Mouse (Mus musculus) cerebellum, adult 8-10 months (tissue): ENCODE data around the gene Iscu.

Source experiments
- DNase-seq: peaks from one replicate; pipeline ENCODE4 v3.0.0; 2022

The Iscu gene

DNA sequence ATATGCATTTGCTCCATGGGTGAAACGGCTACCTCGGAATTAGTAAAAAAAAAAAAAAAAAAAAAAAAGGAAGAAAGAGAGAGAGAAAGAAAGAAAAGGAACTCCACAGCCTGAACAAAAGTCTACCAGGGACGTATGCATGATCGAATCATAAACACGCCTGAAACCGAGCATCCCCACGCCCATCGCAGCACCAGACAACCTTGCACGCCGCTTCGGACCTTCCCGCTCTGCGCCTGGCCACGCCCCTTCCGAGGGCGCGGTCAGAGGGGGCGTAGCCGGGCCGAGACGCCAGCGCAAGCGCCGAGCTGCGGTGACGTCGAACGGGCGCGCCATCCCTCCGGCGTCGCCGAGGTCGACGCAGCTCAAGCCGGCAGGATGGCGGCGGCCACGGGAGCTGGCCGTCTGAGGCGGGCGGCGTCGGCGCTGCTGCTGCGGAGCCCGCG lies at the start of gene Iscu, which contains the start of gene Sart3:
TSS of gene Iscu (plus strand) at position 299 of the 446 bp plus-strand sequence.
TSS of gene Sart3 (minus strand) at position 61 of the 446 bp plus-strand sequence.
- peak; percentile 92 for DNase-seq

DNA sequence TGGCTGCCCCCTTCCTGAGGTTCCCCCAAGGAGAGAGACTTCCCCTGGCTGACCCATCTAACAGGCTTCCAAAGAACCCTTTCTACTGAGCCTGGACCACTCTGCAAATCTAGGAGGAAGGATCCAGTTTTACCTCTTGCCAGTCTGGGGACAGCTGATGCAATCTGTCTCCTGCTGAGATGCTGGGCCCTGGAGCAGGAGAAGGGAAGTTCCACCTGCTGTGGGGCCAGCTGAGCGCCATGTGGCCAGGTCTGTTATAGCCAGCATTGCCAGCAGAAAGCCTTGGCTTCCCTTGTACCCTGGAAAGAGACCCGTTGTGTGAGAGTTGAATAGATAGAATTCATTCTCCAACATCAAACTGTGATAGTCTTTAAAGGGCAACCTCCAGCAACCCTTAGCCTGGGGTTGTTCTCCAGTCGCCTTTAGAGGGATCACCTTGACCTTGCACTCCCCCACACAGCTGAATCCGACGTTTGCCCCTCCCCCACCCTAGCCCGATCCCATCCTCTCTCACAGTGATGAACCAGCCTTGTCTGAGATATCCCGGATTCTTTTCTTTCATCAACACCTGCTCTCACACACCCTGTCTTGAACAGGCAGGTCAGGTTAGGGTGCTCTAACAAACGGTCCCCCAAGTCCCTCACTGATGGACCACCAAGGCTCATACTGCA lies 48.8 kb upstream of the Iscu start:
- DNase-seq = peak; percentile 99

- DNase-seq = peak; percentile 97
Measured at GRCm38 (mm10) chr5:113724446-113724845, 48.1 kb upstream of the Iscu start, which contains the start of gene 1700069L16Rik. 1700069L16Rik (minus strand) TSS chr5:113724772.

DNA sequence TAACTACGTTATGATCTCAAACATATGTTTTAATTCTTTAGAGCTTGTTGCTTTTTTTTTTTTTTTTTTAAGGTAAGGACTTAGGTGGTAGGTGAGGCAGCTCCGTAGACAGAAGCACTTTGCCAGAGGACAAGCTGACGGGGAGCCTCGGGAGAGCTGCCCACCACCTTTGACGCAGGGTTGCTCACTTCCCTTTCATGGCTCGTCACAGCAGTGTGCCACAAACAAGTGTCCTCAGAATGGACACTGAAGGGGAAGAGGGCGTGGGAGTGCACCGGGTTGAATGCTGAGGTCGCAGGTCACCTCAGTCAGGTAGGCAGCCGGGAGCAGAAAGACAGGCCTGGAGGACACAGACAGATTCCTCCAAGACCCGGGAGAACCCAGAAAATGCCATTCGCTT lies 47.1 kb upstream of the Iscu start:
- no peak for DNase-seq

DNA sequence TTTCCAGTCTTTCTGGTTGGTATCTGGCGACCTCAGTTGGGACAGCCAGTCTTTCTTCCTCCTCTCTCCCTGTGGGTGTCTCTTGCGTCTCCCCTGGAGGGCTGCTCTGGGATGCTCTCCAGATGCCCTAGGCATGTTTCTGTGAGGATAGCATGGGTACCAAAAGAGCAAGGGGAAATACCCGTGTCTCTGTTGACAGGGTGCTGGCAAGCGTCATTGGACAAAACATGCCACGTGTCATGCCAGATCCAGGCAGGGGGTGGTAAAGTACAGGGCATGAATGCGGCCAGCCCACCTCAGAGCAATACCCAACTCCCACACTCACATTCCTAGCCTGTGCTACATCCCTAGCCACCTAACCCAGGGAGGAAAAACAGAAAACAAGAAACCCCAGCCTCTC lies 45.9 kb upstream of the Iscu start:
- peak; percentile 65 for DNase-seq

DNA sequence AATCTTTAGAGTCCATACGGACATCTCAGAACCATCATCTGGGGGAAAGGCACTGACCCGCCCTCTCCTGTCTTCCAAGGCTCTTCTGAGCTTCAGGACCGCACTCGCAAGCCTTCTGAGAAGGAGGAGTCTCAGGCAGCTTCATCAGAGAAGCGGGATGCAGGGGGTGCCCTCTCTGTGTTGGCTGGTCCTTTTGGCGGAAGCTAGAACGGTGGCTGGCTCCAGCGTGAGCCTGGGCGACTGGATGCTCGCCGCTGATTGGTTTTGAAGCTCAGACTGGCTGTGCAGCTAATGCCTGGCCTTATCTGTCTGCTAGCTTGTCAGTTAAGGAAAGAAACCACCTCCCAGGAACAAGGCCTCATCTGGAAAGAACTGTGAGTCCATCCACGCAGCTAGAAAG lies 45.3 kb upstream of the Iscu start:
- DNase-seq = peak; percentile 75

GRCm38 (mm10) chr5:113728011-113728410 lies 44.5 kb upstream of the Iscu start:
- DNase-seq = peak; percentile 94

DNA sequence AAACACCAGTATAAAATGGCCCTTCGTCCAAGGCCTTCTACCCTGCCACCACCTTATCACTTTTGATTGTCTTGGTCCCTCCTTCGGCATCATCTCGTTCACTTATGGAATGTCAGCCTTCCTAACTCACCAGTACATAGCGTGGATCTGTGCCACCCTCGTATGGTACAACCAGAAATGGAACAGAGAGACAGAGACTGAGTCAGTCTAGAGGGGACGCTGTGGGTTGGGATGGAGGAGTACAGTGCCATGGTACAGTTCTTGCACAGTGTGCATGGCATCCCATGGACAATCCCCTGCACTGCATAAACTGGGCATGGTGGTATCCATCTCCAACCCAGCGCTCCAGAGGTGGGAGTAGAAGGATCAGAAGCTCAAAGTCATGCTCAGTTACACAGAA lies 43.9 kb upstream of the Iscu start:
- no peak for DNase-seq

GRCm38 (mm10) chr5:113730641-113731121 lies 41.9 kb upstream of the Iscu start:
- no peak for DNase-seq

GRCm38 (mm10) chr5:113731174-113731573 lies 41.4 kb upstream of the Iscu start:
- no peak for DNase-seq

- DNase-seq = peak; percentile 77
Measured at GRCm38 (mm10) chr5:113732182-113732581, 40.4 kb upstream of the Iscu start.

DNA sequence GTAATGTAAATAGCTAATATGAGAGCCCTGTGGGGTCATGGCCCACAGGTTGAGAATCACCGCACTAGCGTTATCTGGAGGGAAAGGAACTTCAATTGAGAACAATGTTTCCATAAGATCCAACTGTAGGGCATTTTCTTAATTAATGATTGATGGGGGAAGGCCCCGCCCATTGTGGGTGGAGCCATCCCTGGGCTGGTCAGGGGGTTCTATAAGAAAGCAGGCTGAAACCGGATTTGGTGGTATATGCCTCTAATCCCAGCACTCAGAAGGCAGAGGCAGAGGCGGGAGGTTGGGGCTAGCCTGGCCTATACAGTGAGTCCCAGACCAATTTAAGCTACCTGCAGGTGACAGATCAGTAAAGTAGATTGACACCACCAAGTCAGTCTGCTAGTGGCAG lies 38.2 kb upstream of the Iscu start:
- no peak for DNase-seq

DNA sequence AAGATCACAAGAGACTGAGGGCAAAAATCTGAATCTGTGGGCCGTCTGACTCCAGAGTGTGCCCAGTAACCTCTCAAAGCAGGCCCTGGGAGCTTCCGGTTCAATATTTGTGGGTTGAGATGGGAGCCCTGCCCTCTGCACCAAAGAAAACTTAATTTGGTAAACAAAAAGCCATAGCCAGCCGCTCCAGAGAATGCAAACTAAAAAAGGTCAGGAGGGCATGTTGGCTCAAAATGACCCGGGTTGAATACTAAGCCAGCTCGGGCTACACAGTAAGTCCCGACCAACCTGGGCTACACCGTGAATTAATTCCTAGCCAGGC lies 37.6 kb upstream of the Iscu start:
- DNase-seq = no peak

DNA sequence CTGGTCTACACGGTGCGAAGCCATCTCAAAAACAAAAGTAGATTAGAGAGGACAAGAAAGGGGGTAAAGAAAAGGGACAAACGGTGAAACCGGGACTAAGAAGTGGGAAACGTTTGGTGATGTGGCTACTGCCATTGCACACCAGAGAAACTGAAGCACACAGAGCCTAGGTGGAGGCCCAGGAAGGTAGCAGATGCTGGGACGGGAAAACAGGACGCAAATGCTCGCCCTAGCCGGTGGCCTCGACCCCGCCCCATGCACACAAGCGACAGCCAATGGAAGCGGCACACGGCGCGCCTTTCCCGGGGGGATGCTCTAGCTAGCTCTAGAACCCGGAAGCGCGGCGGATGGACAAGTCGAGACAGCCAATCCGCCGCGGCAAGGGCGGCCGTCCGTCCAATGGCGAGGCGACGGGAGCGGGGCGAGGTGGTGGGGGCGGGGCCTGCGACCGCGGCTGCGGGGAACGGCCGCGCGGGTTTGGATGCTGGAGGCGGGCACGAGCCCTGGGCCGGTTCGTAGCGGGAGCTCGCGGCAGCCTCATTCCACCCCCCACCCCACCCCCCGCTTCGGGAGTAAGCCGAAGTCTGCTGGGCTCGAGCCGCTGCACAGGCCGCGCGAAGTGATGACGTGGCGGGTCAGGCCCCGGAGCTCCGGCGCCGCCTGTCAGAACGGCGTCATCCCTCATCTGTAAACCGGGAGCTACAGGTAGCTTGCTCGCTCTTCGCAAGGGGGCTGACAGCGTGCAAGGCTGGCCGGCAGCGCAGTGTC lies 37.0 kb upstream of the Iscu start, which contains the start of gene Ficd:
TSS of gene Ficd (plus strand) at position 459 of the 768 bp plus-strand sequence.
- peak; percentile 87 for DNase-seq

- no peak for DNase-seq
Measured at GRCm38 (mm10) chr5:113736113-113736502, 36.4 kb upstream of the Iscu start.

DNA sequence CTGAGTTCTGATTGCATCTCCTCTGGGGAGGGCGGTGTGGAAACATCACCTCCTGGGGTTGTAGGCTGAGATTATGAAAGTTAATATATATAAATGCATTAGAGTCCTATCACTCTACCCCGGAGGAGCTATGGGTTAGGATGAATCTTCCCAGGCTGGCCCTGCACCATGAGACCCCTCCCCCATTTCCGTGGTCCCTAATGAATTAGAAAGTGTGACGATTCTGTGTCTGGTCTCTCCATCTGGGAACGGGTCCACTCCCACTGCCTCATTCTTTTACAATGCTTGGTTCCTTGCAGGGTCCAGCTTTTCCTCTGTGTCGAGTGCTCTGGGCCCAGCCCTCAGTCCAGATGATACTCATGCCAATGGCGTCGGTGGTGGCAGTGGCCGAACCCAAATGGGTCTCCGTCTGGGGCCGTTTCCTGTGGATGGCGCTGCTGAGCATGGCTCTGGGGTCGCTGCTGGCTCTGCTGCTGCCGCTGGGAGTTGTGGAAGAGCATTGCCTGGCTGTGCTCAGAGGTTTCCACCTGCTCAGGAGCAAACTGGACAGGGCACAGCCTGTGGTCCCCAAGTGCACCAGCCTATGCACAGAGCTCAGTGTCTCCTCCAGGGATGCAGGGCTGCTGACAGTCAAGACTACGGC lies 35.9 kb upstream of the Iscu start:
- DNase-seq = no peak

GRCm38 (mm10) chr5:113737607-113738237 lies 34.8 kb upstream of the Iscu start:
- DNase-seq = no peak

DNA sequence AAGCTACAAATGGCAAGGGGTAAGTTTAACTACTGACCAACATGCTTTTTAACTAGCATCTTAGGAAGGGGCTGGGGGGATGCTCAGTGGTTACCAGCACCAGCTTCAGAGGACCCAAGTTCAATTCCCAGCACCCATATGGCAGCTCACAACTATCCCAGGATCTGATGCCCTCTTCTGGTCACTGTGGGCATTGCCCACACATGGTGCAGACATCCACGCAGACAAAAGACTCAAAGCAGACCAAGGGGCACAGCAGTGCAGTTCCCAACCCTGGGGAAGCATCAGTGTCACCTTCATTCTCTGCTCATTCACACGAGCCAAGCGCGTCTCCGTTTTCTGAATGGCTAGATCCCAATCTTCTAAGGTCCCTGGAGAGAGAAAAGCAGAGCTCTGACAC lies 24.9 kb upstream of the Iscu start:
- DNase-seq = no peak

DNA sequence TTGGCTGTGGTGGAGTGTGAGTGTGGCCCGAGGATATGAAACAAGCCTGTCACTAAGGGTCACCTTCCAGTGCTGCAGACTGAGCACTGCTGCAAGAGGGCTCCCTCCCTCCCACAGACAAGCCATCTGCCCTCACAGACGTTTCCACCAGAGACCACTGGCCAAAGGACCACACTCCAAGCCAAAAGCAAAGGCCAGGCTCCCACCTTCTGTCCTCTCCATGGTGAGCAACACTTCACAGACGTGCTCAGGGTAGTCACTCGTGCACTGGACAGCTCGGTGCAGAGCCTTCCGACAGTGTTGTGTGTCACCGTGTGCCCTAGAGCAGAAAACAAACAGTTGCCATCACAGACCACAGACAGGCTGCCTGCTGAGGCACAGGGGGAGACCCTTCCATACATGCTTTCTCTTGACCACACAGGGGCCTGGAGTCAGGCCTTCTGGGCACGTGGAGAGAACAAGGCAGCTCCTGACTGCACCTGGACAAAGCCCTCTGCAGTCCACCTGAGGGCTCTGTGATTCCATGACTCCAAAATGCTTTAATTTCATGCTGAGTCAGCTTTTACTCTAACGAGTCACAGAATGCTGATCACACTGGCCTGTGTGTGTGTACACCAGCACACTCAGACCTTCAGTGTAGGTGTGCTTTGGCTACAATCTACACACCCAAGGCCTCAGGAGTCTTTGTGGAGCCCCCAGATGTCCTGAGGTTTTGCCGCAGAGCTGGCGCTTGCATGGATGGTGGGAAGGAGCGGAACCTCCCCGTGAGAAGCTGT lies 23.8 kb upstream of the Iscu start:
- no peak for DNase-seq

GRCm38 (mm10) chr5:113751521-113752157 lies 20.9 kb upstream of the Iscu start:
- DNase-seq = no peak

GRCm38 (mm10) chr5:113755347-113756030 lies 17.1 kb upstream of the Iscu start:
- no peak for DNase-seq
